Mouse (Mus musculus) kidney, embryonic 15.5 days (tissue): ENCODE data around the gene 2900026A02Rik. TPM values are rescaled to one million over a fixed set of nuclear protein-coding genes. Genes with fewer than 3 reads are reported as not detected.

ENCODE experiments used
- ATAC-seq: fragments of 200-750 bp; cut with Nextera tagmentation; replicated peaks from 2 replicates; pipeline ENCODE4 v1.8.0; 2017; ENCODE audit warnings: moderate TSS enrichment; ENCODE audit not compliant: low FRiP score
- H3K27ac ChIP-seq: fragments of 300-500 bp; sonication (generic); 2 replicates; pipeline ENCODE4 v1.5.1; 2015; ENCODE audit warnings: mild to moderate bottlenecking, inconsistent platforms
- H3K27me3 ChIP-seq: fragments of 300-500 bp; sonication (generic); 2 replicates; pipeline ENCODE4 v1.6.1; 2015; ENCODE audit warnings: inconsistent platforms
- H3K36me3 ChIP-seq: fragments of 300-500 bp; sonication (generic); 2 replicates; pipeline ENCODE4 v1.6.1; 2015; ENCODE audit warnings: inconsistent platforms
- H3K4me1 ChIP-seq: fragments of 300-500 bp; sonication (generic); 2 replicates; pipeline ENCODE4 v1.6.1; 2015; ENCODE audit warnings: inconsistent platforms
- H3K4me2 ChIP-seq: fragments of 300-500 bp; sonication (generic); 2 replicates; pipeline ENCODE4 v1.6.1; 2015; ENCODE audit warnings: moderate library complexity, mild to moderate bottlenecking, inconsistent platforms
- H3K4me3 ChIP-seq: fragments of 300-500 bp; sonication (generic); replicated peaks from 2 replicates; pipeline ENCODE4 v1.5.1; 2015; ENCODE audit warnings: mild to moderate bottlenecking, inconsistent platforms
- H3K9ac ChIP-seq: fragments of 300-500 bp; sonication (generic); 2 replicates; pipeline ENCODE4 v1.6.1; 2015; ENCODE audit warnings: mild to moderate bottlenecking, inconsistent platforms
- H3K9me3 ChIP-seq: fragments of 300-500 bp; sonication (generic); replicated peaks from 2 replicates; pipeline ENCODE4 v1.6.1; 2016; ENCODE audit warnings: inconsistent platforms
- WGBS: fragments of 180-500 bp; shearing (Covaris S2); methylation state at CpG from one replicate; pipeline ENCODE4 v1.1.7; 2015; ENCODE audit warnings: mixed read lengths; 5-methylcytosine and 5-hydroxymethylcytosine counted together
- polyA plus RNA-seq: library from polyadenylated mRNA; unstranded; fragments of >200 nt; fragmentation: Nextera tagmentation; extraction: Ambion mirVana; gene quantifications from 2 replicates; pipeline ENCODE4 v1.2.1, GENCODE M21; 2015

2900026A02Rik gene
- polyA plus RNA-seq, 1 experiment from 2014 or later = 7.5 TPM

DNA sequence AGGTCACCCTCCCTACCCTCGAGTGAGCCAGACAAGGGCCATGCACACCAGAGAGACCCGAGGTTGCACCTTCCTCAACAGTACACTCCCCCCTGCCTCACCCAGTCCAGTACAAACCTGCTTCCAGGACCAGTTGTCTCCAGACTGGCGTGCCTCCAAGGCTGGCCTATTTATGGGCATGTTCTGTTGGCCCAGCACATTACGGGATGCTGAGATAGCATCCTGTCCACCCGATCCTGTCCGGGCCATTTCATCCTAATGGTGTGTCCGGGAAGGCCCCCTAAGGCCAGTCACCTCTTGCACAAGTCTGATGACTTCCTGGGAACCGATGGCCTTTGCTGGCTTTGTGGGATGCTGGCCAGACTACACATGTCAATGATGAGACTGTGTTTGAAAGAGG, 139.6 kb downstream of the 2900026A02Rik start, which contains the start of gene Crybb3:
Crybb3 (minus strand) TSS at position 146 of the 400 bp plus-strand sequence.
- Histone ChIP-seq H3K27ac (no peak within 1 kb of the TSS), H3K36me3 (no peaks in the 10 kb centered on the region; the same call in 1 of the 2 replicates), H3K4me3 (no peak within 1 kb of the TSS), H3K9me3 (no peaks in the 10 kb centered on the region), H3K4me1 (peaks cover 24% of the 10 kb centered on the region), H3K4me2 (no peak within 1 kb of the TSS), H3K27me3 (0 out of 2 replicates have a peak, but pooled peaks cover 11% of the 10 kb centered on the region), H3K9ac (no peak within 1 kb of the TSS)
- 73% methylated on average over 8 of the region's 8 CpGs for WGBS
- no peak for ATAC-seq

GRCm38 (mm10) chr5:113081020-113081419, 140.0 kb downstream of the 2900026A02Rik start:
- 0 out of 2 replicates have a peak, but pooled peaks cover 11% of the 10 kb centered on the region for H3K27me3 ChIP-seq
- no peak overlapping the region for H3K27ac ChIP-seq
- ATAC-seq = no peak

DNA sequence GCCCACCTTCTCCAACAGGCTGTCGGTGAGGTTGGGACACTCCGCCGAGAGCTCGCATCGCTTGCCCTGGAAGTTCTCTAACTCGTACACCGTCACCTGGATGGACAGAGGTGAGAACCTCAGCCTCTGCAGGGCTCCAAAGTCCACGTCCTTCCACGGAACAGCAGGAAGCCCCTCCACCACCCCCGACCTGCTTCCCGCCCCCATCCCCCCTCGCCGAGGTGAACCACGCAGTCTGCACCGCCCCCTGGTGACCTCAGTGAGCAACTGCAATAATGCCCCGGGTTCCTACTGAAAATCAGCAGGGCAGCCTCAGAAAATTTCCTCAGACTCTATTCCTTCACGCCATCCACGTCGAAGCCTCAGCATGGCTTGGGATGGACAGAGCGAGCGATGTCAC, 141.3 kb downstream of the 2900026A02Rik start:
- Histone ChIP-seq H3K27ac (no peak overlapping the region), H3K36me3 (no peaks in the 10 kb centered on the region; the same call in 1 of the 2 replicates), H3K4me1 (peaks cover 16% of the 10 kb centered on the region), H3K4me3 (no peak overlapping the region), H3K27me3 (0 out of 2 replicates have a peak, but pooled peaks cover 11% of the 10 kb centered on the region), H3K9ac (no peak overlapping the region), H3K9me3 (no peaks in the 10 kb centered on the region), H3K4me2 (peak overlapping the region; percentile 43)
- WGBS = 22% methylated on average over 21 of the region's 21 CpGs
- ATAC-seq = no peak

More at GRCm38 (mm10) chr5:113081020-113081419, 140.0 kb downstream of the 2900026A02Rik start:
- Histone ChIP-seq H3K4me1 (peaks cover 20% of the 10 kb centered on the region), H3K36me3 (no peaks in the 10 kb centered on the region; the same call in 1 of the 2 replicates), H3K4me3 (no peak overlapping the region), H3K9me3 (no peaks in the 10 kb centered on the region), H3K4me2 (no peak overlapping the region), H3K9ac (no peak overlapping the region)
- 88% methylated on average over 9 of the region's 9 CpGs for WGBS

- 0 out of 2 replicates have a peak, but pooled peaks cover 11% of the 10 kb centered on the region for H3K27me3 ChIP-seq
- ATAC-seq = no peak
- no peak overlapping the region for H3K27ac ChIP-seq
- H3K4me3 ChIP-seq = no peak overlapping the region
- H3K36me3 ChIP-seq = no peaks in the 10 kb centered on the region
- no peak overlapping the region for H3K4me2 ChIP-seq
- 70% methylated on average over 5 of the region's 5 CpGs for WGBS
- H3K9ac ChIP-seq = no peak overlapping the region
- peaks cover 16% of the 10 kb centered on the region for H3K4me1 ChIP-seq
- no peaks in the 10 kb centered on the region for H3K9me3 ChIP-seq
Measured at GRCm38 (mm10) chr5:113078686-113079085, 142.3 kb downstream of the 2900026A02Rik start.

DNA sequence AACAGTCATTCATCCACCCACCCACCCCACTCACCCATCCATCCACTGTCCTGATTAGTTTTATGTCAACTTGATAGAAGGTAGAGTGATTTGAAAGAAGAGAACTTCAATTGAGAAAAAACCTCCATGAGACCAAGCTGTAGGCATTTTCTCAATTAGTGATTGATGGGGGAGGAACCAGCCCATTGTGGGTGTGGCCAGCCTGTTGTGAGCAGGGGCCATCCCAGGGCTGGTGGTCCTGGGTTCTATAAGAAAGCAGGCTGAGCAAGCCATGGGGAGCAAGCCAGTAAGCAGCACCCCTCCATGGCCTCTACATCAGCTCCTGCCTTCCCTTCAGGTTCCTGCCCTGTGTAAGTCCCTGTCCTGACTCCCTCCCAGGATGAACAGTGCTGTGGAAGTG, 151.0 kb downstream of the 2900026A02Rik start, which contains the start of gene Crybb2:
Crybb2 (minus strand) TSS at position 101 of the 400 bp plus-strand sequence.
- ATAC-seq = no peak
- H3K27me3 ChIP-seq = no peaks in the 10 kb centered on the region

GRCm38 (mm10) chr5:113054308-113054707, 166.7 kb downstream of the 2900026A02Rik start:
- no peak; the same call in 1 of the 2 replicates for ATAC-seq
- 4% methylated on average over 16 of the region's 16 CpGs for WGBS

More for the DNA sequence above, 151.0 kb downstream of the 2900026A02Rik start, which contains the start of gene Crybb2:
- Histone ChIP-seq H3K9ac (no peak within 1 kb of the TSS), H3K4me2 (no peak within 1 kb of the TSS), H3K4me3 (no peak within 1 kb of the TSS), H3K9me3 (no peaks in the 10 kb centered on the region), H3K27ac (no peak within 1 kb of the TSS), H3K36me3 (no peaks in the 10 kb centered on the region), H3K4me1 (no peaks in the 10 kb centered on the region)

DNA sequence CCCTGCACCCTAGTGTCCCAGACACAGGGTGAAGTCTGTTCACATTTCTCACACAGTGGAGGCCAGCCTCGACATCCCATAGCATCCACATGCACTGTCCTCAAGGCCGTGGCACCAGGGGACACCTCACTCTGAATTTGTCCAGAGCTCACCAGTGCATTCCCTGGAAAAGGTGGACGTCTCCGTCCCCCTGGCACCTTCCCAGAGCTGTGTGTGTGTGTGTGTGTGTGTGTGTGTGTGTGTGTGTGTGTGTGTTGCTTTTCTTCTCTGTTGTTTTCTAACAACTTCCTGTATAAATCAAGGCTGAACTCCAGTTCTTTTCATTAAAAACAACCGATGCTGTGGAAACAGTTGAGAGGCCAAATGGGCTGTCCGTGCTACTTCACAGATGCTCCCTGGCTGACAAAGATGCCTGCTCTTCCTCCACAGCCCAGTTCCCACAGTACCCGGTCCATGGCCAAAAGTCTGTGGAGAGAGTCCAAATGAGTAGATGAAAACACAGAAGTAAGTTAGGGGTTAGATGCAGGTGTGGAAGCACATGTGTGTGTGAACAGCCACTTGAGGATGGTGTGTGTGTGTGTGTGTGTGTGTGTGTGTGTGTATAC, 170.4 kb downstream of the 2900026A02Rik start:
- Histone ChIP-seq H3K9me3 (no peaks in the 10 kb centered on the region), H3K9ac (no peak overlapping the region), H3K4me1 (no peaks in the 10 kb centered on the region), H3K4me2 (no peak overlapping the region), H3K27ac (no peak overlapping the region), H3K27me3 (0 out of 2 replicates have a peak, but pooled peaks cover 3% of the 10 kb centered on the region), H3K36me3 (no peaks in the 10 kb centered on the region), H3K4me3 (no peak overlapping the region)
- ATAC-seq = no peak
- 41% methylated on average over 7 of the region's 7 CpGs for WGBS

More at GRCm38 (mm10) chr5:113054308-113054707, 166.7 kb downstream of the 2900026A02Rik start:
- Histone ChIP-seq H3K4me3 (no peak overlapping the region), H3K27ac (no peak overlapping the region), H3K4me2 (no peak overlapping the region), H3K9me3 (no peaks in the 10 kb centered on the region), H3K9ac (no peak overlapping the region), H3K36me3 (no peaks in the 10 kb centered on the region), H3K27me3 (0 out of 2 replicates have a peak, but pooled peaks cover 3% of the 10 kb centered on the region), H3K4me1 (no peaks in the 10 kb centered on the region)

DNA sequence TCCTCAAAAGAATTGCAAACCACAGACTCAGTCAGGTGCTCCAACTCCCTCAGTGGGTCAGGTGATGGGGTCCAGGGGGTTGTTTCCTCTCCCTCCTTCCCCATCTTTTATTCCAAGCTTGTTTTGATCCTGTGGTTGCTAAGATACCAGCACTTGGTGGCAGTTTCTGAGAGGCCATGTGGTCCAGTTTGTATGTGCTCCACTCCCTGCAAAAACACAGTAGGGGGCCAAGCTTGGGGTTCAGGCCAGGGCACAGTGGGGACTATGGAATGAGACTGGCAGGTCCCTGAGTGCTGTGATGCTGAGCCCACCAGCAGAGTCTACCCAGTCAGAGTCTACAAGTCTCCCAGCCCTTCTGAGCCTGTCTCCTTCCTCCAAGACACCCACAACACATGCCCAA, 171.2 kb downstream of the 2900026A02Rik start:
- Histone ChIP-seq H3K27me3 (0 out of 2 replicates have a peak, but pooled peaks cover 3% of the 10 kb centered on the region), H3K4me3 (no peak overlapping the region), H3K4me2 (no peak overlapping the region), H3K9me3 (no peaks in the 10 kb centered on the region), H3K4me1 (no peaks in the 10 kb centered on the region), H3K36me3 (no peaks in the 10 kb centered on the region), H3K27ac (no peak overlapping the region), H3K9ac (no peak overlapping the region)
- no peak for ATAC-seq

DNA sequence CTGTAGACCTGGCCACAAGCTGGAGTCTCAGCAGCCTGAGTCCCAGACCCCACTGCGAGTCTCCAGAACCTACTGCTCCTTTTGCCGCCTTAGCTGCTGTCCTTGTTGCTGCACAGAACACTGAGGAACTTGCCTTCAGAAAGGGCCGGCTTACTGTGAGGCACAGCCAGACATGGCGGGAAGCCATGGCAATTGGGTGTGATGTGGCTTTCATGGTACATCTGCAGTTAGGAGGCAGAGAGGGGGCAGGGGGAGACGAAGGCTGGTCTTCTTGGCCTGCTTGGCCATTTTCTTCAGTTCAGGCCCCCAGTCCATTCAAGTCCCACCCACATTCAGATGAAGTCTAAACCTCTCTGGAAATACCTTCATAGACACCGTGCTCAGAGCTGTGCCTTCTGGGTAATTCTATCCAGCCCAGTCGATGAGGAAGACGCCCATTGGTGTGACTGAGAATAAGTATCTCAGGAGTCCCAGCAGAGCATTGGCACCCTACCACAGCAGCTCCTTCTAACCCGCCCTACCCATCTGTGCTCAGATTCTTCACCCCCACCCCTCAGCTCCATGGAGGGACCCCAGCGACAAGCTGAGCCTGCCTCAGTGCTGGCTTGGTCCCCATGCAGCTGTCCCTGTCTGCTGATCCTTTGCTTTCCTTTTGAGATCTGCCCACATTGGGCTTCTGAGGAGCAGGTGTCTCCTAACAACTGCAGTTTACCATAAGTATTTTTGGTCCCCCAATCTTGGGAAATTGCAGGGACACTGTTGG, 175.3 kb downstream of the 2900026A02Rik start:
- H3K36me3 ChIP-seq = no peaks in the 10 kb centered on the region
- no peak for ATAC-seq
- H3K4me1 ChIP-seq = peaks cover 21% of the 10 kb centered on the region
- no peak overlapping the region for H3K27ac ChIP-seq
- no peak overlapping the region for H3K9ac ChIP-seq
- no peaks in the 10 kb centered on the region for H3K9me3 ChIP-seq
- no peak overlapping the region for H3K4me3 ChIP-seq
- 87% methylated on average over 10 of the region's 10 CpGs for WGBS
- no peak overlapping the region for H3K4me2 ChIP-seq
- no peaks in the 10 kb centered on the region for H3K27me3 ChIP-seq

- Histone ChIP-seq H3K9me3 (no peaks in the 10 kb centered on the region), H3K4me3 (no peak overlapping the region), H3K4me1 (peaks cover 23% of the 10 kb centered on the region), H3K9ac (no peak overlapping the region), H3K4me2 (no peak overlapping the region), H3K27me3 (no peaks in the 10 kb centered on the region), H3K36me3 (no peaks in the 10 kb centered on the region), H3K27ac (no peak overlapping the region)
- no peak for ATAC-seq
- WGBS = 85% methylated on average over 8 of the region's 8 CpGs
Measured at GRCm38 (mm10) chr5:113043531-113043930, 177.5 kb downstream of the 2900026A02Rik start.

GRCm38 (mm10) chr5:113041567-113042071, 179.4 kb downstream of the 2900026A02Rik start:
- Histone ChIP-seq H3K4me1 (peaks cover 23% of the 10 kb centered on the region), H3K27me3 (no peaks in the 10 kb centered on the region), H3K27ac (peak overlapping the region; percentile 20; the same call in 1 of the 2 replicates), H3K4me3 (no peak overlapping the region), H3K4me2 (no peak overlapping the region), H3K9ac (no peak overlapping the region), H3K9me3 (no peaks in the 10 kb centered on the region), H3K36me3 (no peaks in the 10 kb centered on the region)
- 5% methylated on average over 5 of the region's 5 CpGs for WGBS
- ATAC-seq = peak; percentile 86

DNA sequence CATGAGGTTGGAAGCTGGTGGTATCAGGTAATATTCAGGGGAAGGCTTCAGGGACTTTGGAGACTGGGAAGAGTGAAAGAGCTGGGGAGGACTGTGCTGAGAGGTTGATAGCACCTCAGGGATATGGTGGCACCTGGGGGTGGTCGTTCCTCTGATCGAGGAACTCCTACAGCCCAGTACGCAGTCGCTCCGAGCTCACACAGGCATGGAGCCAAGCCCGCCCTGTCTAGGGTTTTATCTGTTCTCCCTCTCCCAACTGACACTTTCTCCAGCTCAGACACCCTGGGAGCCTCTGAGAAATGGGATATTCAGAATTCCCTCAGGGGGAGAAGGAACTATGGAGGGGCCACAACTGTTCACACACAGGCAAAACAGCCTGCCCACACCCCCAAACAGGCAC, 180.3 kb downstream of the 2900026A02Rik start:
- Histone ChIP-seq H3K4me2 (no peak overlapping the region), H3K4me1 (peaks cover 25% of the 10 kb centered on the region), H3K4me3 (no peak overlapping the region), H3K27ac (peak overlapping the region; percentile 20; the same call in 1 of the 2 replicates), H3K27me3 (no peaks in the 10 kb centered on the region), H3K36me3 (no peaks in the 10 kb centered on the region), H3K9me3 (no peaks in the 10 kb centered on the region), H3K9ac (no peak overlapping the region)
- ATAC-seq = no peak
- 53% methylated on average over 6 of the region's 6 CpGs for WGBS
